Mouse (Mus musculus) kidney, embryonic 15.5 days (tissue): ENCODE results near the gene Armc9. TPM values are rescaled to one million over a fixed set of nuclear protein-coding genes. Genes with fewer than 3 reads are reported as not detected.

ENCODE experiments used
- ATAC-seq: fragments of 200-750 bp; cut with Nextera tagmentation; replicated peaks from 2 replicates; pipeline ENCODE4 v1.8.0; 2017; ENCODE audit warnings: moderate TSS enrichment; ENCODE audit not compliant: low FRiP score
- H3K27ac ChIP-seq: fragments of 300-500 bp; sonication (generic); 2 replicates; pipeline ENCODE4 v1.5.1; 2015; ENCODE audit warnings: mild to moderate bottlenecking, inconsistent platforms
- H3K27me3 ChIP-seq: fragments of 300-500 bp; sonication (generic); 2 replicates; pipeline ENCODE4 v1.6.1; 2015; ENCODE audit warnings: inconsistent platforms
- H3K36me3 ChIP-seq: fragments of 300-500 bp; sonication (generic); 2 replicates; pipeline ENCODE4 v1.6.1; 2015; ENCODE audit warnings: inconsistent platforms
- H3K4me1 ChIP-seq: fragments of 300-500 bp; sonication (generic); 2 replicates; pipeline ENCODE4 v1.6.1; 2015; ENCODE audit warnings: inconsistent platforms
- H3K4me2 ChIP-seq: fragments of 300-500 bp; sonication (generic); 2 replicates; pipeline ENCODE4 v1.6.1; 2015; ENCODE audit warnings: moderate library complexity, mild to moderate bottlenecking, inconsistent platforms
- H3K4me3 ChIP-seq: fragments of 300-500 bp; sonication (generic); replicated peaks from 2 replicates; pipeline ENCODE4 v1.5.1; 2015; ENCODE audit warnings: mild to moderate bottlenecking, inconsistent platforms
- H3K9ac ChIP-seq: fragments of 300-500 bp; sonication (generic); 2 replicates; pipeline ENCODE4 v1.6.1; 2015; ENCODE audit warnings: mild to moderate bottlenecking, inconsistent platforms
- H3K9me3 ChIP-seq: fragments of 300-500 bp; sonication (generic); replicated peaks from 2 replicates; pipeline ENCODE4 v1.6.1; 2016; ENCODE audit warnings: inconsistent platforms
- WGBS: fragments of 180-500 bp; shearing (Covaris S2); methylation state at CpG from one replicate; pipeline ENCODE4 v1.1.7; 2015; ENCODE audit warnings: mixed read lengths; 5-methylcytosine and 5-hydroxymethylcytosine counted together
- polyA plus RNA-seq: library from polyadenylated mRNA; unstranded; fragments of >200 nt; fragmentation: Nextera tagmentation; extraction: Ambion mirVana; gene quantifications from 2 replicates; pipeline ENCODE4 v1.2.1, GENCODE M21; 2015

Gene Armc9
- polyA plus RNA-seq, 1 experiment from 2014 or later: 29.9 TPM

DNA sequence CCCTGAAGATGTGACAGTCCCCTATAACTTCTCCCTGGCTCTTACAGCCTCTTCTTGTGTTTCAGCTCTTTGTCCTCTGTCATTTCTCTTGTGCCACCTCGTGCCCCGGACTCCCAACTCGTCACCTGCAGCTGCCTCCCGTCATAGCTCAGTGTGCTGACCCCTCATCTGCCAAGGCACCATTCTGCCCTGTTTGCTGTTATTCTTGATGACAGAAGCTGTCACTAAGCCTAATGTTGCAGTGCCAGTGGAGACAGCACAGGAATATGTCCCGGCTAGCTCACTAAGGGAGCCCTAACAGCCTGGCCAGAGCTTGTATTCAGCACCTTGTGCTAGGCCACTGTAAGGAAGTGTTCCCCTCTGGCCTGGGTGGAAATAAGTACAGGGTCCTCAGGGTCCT, 78.1 kb downstream of the Armc9 start:
- no peak overlapping the region for H3K4me2 ChIP-seq
- H3K27ac ChIP-seq: 0 out of 2 replicates have a peak overlapping the region, but pooled peaks have one; percentile 22
- 73% methylated on average over 5 of the region's 5 CpGs for WGBS
- no peak overlapping the region for H3K4me3 ChIP-seq
- ATAC-seq: no peak
- peaks cover 15% of the 10 kb centered on the region; the same call in 1 of the 2 replicates for H3K4me1 ChIP-seq
- no peaks in the 10 kb centered on the region for H3K36me3 ChIP-seq
- H3K9me3 ChIP-seq: no peaks in the 10 kb centered on the region
- H3K9ac ChIP-seq: no peak overlapping the region
- no peaks in the 10 kb centered on the region for H3K27me3 ChIP-seq

DNA sequence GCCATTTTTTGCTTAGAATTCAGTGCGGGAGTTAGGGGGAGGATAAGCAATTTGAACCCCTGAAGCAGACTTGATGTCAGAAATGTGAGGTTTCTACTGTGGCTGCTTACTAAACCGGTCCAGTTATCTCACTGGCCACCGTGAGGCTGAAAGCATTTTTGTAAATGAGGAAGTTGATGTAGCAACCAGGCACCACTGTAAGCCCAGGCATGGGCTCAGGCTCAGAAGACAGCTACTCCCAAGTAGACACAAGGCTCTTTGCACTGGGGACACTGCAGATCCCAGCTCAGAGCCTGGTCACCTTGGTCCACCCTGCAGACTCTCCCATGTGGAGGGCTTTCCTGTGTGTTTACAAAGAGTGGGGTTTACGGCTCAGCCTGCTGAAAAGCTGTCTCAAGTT, 79.2 kb downstream of the Armc9 start:
- no peaks in the 10 kb centered on the region for H3K9me3 ChIP-seq
- no peaks in the 10 kb centered on the region for H3K36me3 ChIP-seq
- H3K9ac ChIP-seq: no peak overlapping the region
- H3K4me2 ChIP-seq: no peak overlapping the region
- WGBS: 43% methylated on average over 4 of the region's 4 CpGs
- no peak overlapping the region for H3K4me3 ChIP-seq
- peak overlapping the region; percentile 42 for H3K27ac ChIP-seq
- ATAC-seq: 0 out of 2 replicates have a peak, but pooled peaks have one; percentile 29
- H3K4me1 ChIP-seq: peaks cover 15% of the 10 kb centered on the region; the same call in 1 of the 2 replicates
- no peaks in the 10 kb centered on the region for H3K27me3 ChIP-seq

DNA sequence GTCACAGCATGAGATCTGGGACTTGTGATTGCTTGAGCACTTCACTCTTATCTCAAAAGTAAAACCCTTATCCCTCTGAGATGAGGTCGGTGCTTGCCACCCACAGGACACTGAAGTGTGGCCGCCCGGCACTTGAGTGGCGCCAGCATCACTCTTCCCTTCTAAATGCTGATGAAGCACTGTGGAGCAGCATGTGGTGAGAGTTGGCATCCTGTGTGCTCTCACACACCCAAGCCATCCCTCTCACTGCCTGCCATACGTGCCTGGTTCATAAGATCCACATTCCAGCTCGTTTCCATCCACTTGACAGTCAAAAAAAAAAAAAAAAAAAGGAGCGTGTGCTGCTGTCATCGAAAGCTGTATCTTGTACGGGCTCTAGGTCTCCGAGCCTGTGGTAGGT, 80.5 kb downstream of the Armc9 start:
- no peak overlapping the region for H3K4me2 ChIP-seq
- no peak for ATAC-seq
- H3K4me1 ChIP-seq: peaks cover 15% of the 10 kb centered on the region; the same call in 1 of the 2 replicates
- no peaks in the 10 kb centered on the region for H3K36me3 ChIP-seq
- H3K9me3 ChIP-seq: no peaks in the 10 kb centered on the region
- H3K27me3 ChIP-seq: no peaks in the 10 kb centered on the region
- H3K9ac ChIP-seq: no peak overlapping the region
- no peak overlapping the region for H3K27ac ChIP-seq
- H3K4me3 ChIP-seq: no peak overlapping the region
- WGBS: 84% methylated on average over 10 of the region's 10 CpGs

DNA sequence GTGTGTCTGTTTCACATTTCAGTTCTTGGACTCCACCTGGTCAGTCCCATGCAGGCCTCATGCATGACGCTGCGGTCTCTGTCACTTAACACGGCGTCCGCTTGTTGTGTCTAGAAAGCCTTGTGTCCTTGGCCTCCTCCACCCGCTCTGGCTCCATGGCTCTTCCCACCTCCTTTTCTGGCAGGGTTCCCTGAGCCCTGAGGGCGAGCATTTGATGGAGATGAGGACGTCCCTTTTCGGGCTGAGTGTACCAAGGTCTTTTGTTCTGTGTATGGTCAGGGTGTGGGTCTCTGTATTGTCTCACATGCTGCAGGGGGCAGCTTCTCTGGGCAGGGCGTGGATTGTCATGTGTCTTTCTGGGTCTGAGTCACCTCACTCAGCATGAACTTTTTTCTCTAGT, 81.9 kb downstream of the Armc9 start:
- H3K27me3 ChIP-seq: no peaks in the 10 kb centered on the region
- no peak overlapping the region for H3K9ac ChIP-seq
- H3K4me1 ChIP-seq: peaks cover 15% of the 10 kb centered on the region; the same call in 1 of the 2 replicates
- H3K36me3 ChIP-seq: no peaks in the 10 kb centered on the region
- no peak for ATAC-seq
- no peak overlapping the region for H3K4me2 ChIP-seq
- WGBS: 88% methylated on average over 10 of the region's 10 CpGs
- H3K9me3 ChIP-seq: no peaks in the 10 kb centered on the region
- H3K27ac ChIP-seq: no peak overlapping the region
- H3K4me3 ChIP-seq: no peak overlapping the region

DNA sequence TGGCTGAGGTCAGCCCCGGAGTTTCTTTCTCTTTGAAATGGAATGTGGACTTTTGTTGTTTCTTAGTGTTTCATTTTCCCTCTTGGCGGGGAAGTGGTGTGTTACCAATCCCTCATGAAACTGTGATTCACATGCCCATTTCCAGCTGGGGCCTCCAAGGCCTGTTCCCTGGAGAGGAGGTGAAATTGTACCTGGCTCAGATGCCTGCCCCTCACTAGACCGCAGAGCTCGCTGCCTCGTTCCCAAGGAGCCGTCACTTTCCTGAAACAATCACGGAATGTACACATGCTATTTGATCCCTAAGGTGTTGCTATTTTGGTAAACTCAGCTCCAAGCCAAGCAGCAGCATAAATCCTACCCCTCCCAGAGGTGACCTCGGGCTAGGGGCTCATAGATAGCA, 84.4 kb downstream of the Armc9 start:
- H3K4me1 ChIP-seq: 0 out of 2 replicates have a peak, but pooled peaks cover 4% of the 10 kb centered on the region
- 44% methylated on average over 8 of the region's 8 CpGs for WGBS
- no peaks in the 10 kb centered on the region for H3K27me3 ChIP-seq
- no peak overlapping the region for H3K27ac ChIP-seq
- no peak overlapping the region for H3K4me2 ChIP-seq
- no peak overlapping the region for H3K9ac ChIP-seq
- H3K4me3 ChIP-seq: no peak overlapping the region
- H3K36me3 ChIP-seq: no peaks in the 10 kb centered on the region
- 0 out of 2 replicates have a peak, but pooled peaks have one; percentile 9 for ATAC-seq
- no peaks in the 10 kb centered on the region for H3K9me3 ChIP-seq

DNA sequence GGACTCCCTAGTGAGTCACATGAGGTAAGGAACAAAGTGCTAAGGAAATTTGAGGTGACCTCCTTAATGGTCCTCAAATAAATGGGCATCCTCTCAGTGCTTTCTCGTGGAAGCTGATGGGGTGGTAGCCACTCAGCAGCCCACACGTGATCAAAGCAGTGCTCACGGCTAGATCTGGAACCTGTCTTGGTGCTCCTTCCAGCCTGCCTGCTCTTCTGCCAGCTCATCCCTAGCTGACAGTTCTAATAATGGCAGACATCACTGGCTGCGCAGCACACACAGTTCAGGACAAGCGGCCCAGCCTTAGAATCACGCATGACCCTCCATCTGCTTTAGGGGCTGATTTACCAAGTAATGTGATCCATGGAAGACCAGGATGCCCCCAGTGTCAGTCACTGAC, 85.3 kb downstream of the Armc9 start:
- H3K27ac ChIP-seq: no peak overlapping the region

DNA sequence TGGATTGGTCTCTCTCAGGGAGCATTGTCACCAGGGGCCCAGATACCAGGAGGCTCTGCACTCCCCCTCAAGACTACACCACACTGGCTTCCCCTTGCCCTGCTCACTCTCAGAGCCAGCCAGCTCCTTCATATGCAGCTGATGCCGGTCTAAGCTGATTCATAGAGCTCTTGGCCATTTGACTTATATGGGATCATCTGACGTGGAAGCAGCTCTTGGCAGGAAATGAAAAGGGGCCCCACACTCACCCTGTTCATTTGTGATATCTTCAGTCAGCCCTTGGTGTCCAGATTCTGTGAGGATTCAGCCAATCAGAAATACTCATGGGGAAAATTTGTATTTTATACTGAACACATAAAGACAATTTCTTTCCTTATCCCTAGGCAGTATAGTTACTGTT, 86.4 kb downstream of the Armc9 start:
- H3K27me3 ChIP-seq: no peaks in the 10 kb centered on the region
- 46% methylated on average over 2 of the region's 2 CpGs for WGBS
- no peak overlapping the region for H3K27ac ChIP-seq
- peaks cover 9% of the 10 kb centered on the region for H3K36me3 ChIP-seq
- H3K9me3 ChIP-seq: no peaks in the 10 kb centered on the region
- H3K9ac ChIP-seq: no peak overlapping the region
- ATAC-seq: no peak
- no peak overlapping the region for H3K4me3 ChIP-seq
- H3K4me1 ChIP-seq: 0 out of 2 replicates have a peak, but pooled peaks cover 2% of the 10 kb centered on the region
- no peak overlapping the region for H3K4me2 ChIP-seq

More for the DNA sequence above, 85.3 kb downstream of the Armc9 start:
- no peak for ATAC-seq
- 80% methylated on average over 6 of the region's 6 CpGs for WGBS
- Histone ChIP-seq H3K4me2 (no peak overlapping the region), H3K9ac (no peak overlapping the region), H3K27me3 (no peaks in the 10 kb centered on the region), H3K4me1 (0 out of 2 replicates have a peak, but pooled peaks cover 2% of the 10 kb centered on the region), H3K4me3 (no peak overlapping the region), H3K36me3 (peaks cover 3% of the 10 kb centered on the region), H3K9me3 (no peaks in the 10 kb centered on the region)

DNA sequence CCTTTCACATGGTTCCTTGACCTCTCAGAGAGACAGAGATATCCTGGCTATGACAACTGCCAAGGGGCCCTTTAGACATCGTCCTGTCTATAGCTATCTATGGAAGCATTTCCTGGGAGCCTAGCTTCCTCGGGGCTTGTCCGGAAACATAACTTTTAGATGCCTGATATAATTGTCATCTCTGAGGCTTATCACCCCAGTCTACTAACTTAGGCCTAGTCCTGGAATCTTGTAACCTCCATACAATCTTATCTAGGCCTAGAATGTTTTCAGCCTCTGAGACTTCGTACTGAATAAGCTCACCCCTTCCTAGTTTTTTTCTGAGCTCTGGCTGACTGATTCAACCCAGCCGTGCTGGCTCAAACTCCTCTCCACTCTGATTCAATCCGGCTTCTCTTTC, 88.9 kb downstream of the Armc9 start:
- WGBS: 82% methylated on average over 6 of the region's 6 CpGs
- Histone ChIP-seq H3K4me2 (no peak overlapping the region), H3K36me3 (peaks cover 9% of the 10 kb centered on the region), H3K4me1 (no peaks in the 10 kb centered on the region), H3K9ac (no peak overlapping the region), H3K9me3 (no peaks in the 10 kb centered on the region), H3K27ac (no peak overlapping the region), H3K27me3 (no peaks in the 10 kb centered on the region), H3K4me3 (no peak overlapping the region)
- ATAC-seq: no peak

DNA sequence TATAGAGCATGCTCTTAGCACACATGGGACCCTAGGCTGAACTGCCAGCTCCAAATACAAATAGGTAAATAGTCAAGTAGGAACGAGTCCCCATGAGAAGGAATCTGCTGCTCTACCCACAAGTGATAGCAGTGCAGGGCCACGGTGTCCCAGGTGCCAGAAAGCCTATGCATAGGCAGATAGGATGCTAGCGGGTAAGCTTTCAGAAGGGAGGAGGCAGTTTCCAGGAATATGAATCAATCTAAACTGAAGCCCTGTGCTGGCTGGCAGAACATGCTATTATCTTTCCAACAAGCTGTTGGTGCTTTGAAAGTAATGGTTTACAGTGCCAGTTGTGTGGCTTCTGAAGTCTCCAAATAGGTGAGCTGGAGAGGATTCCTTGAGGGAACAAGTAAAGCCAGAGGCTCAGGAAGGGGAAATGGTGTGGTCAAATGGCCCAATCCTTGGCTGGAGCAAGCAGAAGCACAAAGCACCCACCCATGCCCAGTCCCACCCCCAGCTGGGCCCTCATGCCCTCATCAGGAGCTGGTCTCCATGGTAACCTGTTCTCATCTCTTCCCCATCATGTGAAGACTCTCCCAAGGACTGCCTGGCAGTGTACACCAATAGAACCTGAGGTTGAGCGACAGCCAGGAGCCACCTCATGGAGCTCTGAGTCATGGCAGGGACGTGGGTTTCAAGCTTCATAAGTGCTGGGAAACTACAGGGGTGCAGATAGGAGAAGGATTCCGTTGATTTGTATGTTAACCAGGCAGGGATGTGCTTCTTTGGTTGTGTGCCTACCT, 90.9 kb downstream of the Armc9 start:
- no peak overlapping the region for H3K4me3 ChIP-seq
- H3K4me1 ChIP-seq: no peaks in the 10 kb centered on the region
- no peak overlapping the region for H3K27ac ChIP-seq
- no peak for ATAC-seq
- H3K4me2 ChIP-seq: no peak overlapping the region
- no peaks in the 10 kb centered on the region for H3K27me3 ChIP-seq
- peaks cover 17% of the 10 kb centered on the region for H3K36me3 ChIP-seq
- no peak overlapping the region for H3K9ac ChIP-seq
- WGBS: 89% methylated on average over 6 of the region's 6 CpGs
- H3K9me3 ChIP-seq: no peaks in the 10 kb centered on the region

DNA sequence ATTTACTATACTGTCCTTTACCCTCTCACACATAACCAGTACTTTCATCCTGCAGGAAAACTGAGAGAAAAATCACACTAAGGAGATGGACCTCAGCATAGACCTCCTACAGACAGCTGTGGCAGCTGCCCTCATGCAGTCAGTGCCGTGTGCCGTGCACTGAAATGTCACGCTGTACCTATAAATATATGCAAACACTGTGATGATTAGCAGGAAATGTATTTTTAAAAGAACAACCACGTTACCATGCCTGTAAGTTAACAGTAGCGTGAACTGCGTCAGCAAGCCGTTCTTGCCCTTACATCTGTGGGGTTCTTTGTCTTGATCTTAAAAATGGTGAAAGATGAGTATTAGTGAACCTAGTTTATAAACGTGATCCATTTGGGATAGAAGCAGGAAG, 98.8 kb downstream of the Armc9 start:
- peaks cover 7% of the 10 kb centered on the region; the same call in 1 of the 2 replicates for H3K36me3 ChIP-seq
- no peaks in the 10 kb centered on the region for H3K27me3 ChIP-seq
- 73% methylated on average over 8 of the region's 8 CpGs for WGBS
- H3K9ac ChIP-seq: no peak overlapping the region
- H3K4me2 ChIP-seq: no peak overlapping the region
- H3K9me3 ChIP-seq: no peaks in the 10 kb centered on the region
- 0 out of 2 replicates have a peak, but pooled peaks cover under 1% of the 10 kb centered on the region for H3K4me1 ChIP-seq
- no peak for ATAC-seq
- H3K27ac ChIP-seq: no peak overlapping the region
- H3K4me3 ChIP-seq: no peak overlapping the region

DNA sequence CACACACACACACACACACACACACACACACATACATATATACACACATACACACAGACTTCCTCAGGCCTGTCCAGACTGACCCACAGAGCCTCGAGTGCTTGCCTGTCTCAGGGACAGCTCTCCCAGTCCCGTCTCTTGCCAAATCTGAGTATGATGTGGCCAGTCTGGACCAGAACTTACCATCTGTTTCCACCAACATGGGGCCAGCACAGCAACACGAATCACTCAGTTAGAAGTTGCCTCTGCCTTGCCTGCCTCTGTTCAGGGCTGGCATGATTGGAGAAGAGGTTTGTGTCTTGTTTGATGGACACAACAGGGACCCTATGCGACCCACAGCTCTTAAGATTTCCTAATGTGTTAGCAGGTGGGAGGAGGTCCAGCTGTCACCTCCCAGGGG, 101.7 kb downstream of the Armc9 start:
- Histone ChIP-seq H3K9me3 (no peaks in the 10 kb centered on the region), H3K4me1 (0 out of 2 replicates have a peak, but pooled peaks cover 2% of the 10 kb centered on the region), H3K27me3 (no peaks in the 10 kb centered on the region), H3K27ac (no peak overlapping the region), H3K36me3 (no peaks in the 10 kb centered on the region), H3K4me2 (no peak overlapping the region), H3K9ac (no peak overlapping the region), H3K4me3 (no peak overlapping the region)
- WGBS: 69% methylated on average over 4 of the region's 4 CpGs
- no peak for ATAC-seq

DNA sequence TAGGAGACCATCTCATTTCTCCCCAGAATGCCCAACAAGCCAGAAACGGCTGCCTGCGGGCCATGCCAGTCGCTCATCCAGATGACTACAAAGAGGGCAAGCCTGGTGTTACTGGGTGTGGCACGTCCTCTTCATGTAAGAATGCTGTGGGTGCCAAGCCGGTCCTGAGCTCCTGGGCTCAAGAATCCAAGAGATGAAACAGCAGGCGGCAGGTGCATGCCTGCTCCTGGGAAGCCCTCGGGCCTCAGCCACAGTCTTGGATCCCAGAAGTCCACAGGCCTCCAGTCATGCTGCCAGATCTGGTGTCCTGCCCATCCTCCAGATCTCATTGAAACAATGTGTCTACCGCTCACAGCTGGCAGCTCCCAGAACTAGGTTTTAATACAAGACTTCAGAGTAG, 102.6 kb downstream of the Armc9 start:
- WGBS: 93% methylated on average over 8 of the region's 8 CpGs
- H3K4me1 ChIP-seq: 0 out of 2 replicates have a peak, but pooled peaks cover 2% of the 10 kb centered on the region
- no peak for ATAC-seq

More for the DNA sequence above, 102.6 kb downstream of the Armc9 start:
- no peak overlapping the region for H3K4me3 ChIP-seq
- no peak overlapping the region for H3K27ac ChIP-seq
- H3K27me3 ChIP-seq: no peaks in the 10 kb centered on the region
- H3K9me3 ChIP-seq: no peaks in the 10 kb centered on the region
- no peaks in the 10 kb centered on the region for H3K36me3 ChIP-seq
- no peak overlapping the region for H3K9ac ChIP-seq
- no peak overlapping the region for H3K4me2 ChIP-seq
